ENCODE assay signal across 30 mouse cellular contexts in the genomic region with DNA sequence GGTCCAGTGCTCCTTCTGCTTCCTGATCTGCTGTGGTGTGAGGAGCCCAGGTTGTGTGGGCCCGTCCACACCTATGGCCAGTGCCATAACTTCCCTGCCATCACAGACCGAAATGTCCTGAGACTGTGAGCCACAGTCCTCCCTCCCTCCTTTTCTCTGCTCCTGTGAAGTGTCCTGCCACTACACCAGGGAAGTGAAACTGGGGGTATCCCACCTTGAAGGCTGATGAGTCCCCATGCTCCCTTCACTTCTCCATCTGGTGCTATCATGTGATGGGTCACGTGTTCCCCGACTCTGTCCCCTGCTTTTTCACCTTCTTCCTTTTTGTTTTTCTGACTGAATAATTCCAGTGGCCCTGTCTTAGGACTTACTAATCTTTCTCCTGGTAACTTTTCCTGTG. TPM values are rescaled to one million over a fixed set of nuclear protein-coding genes. Genes with fewer than 3 reads are reported as not detected.
"Had no signal": no experiment of that assay in that cellular context is flagged by ENCODE, and none has a peak within 500 bp of the region (broad histone marks: within the 10 kb centered on the region; RNA-seq: fewer than 3 reads in every experiment).

No protein-coding gene starts in this region.

RNA-seq across cellular contexts. Expression of a gene that starts 32.1 kb away (rescaled TPM):
- total RNA-seq: heart, adult 2 months; heart, postnatal 14 days; heart, postnatal 36 days; hematopoietic stem cell, adult 5-6 weeks; hindbrain, postnatal 0 days had no signal
- polyA plus RNA-seq: heart, embryonic 13.5 days; limb, embryonic 10.5 days; limb, embryonic 12.5 days; liver, embryonic 11.5 days; liver, embryonic 13.5 days; liver, embryonic 15.5 days had no signal

RNA-seq across cellular contexts. Expression of a gene that starts 38.6 kb away (rescaled TPM):
- total RNA-seq: gastrocnemius, adult 2 months; gastrocnemius, postnatal 25 days; heart, adult 2 months; heart, postnatal 14 days; heart, postnatal 36 days; hematopoietic stem cell, adult 5-6 weeks; hindbrain, postnatal 0 days; layer of hippocampus, adult 2 months; layer of hippocampus, postnatal 10 days; layer of hippocampus, postnatal 25 days; left cerebral cortex, postnatal 14 days had no signal
- polyA plus RNA-seq: heart, embryonic 13.5 days; heart, embryonic 15.5 days; heart, postnatal 0 days; hindbrain, embryonic 11.5 days; hindbrain, embryonic 13.5 days; hindbrain, embryonic 15.5 days; intestine, embryonic 14.5 days; intestine, embryonic 16.5 days; kidney, adult 2 months; limb, embryonic 10.5 days; limb, embryonic 12.5 days; liver, embryonic 11.5 days; liver, embryonic 13.5 days; liver, embryonic 15.5 days had no signal

RNA-seq across cellular contexts. Expression of a gene that starts 40.9 kb away (rescaled TPM):
- total RNA-seq: gastrocnemius, adult 2 months; gastrocnemius, postnatal 10 days; gastrocnemius, postnatal 25 days; gastrocnemius, postnatal 4 days; heart, postnatal 36 days; hematopoietic stem cell, adult 5-6 weeks; layer of hippocampus, adult 2 months; layer of hippocampus, postnatal 25 days; left cerebral cortex, adult 2 months; left cerebral cortex, postnatal 36 days had no signal
- polyA plus RNA-seq: frontal cortex, adult 2 months; heart, embryonic 13.5 days; heart, embryonic 15.5 days; heart, postnatal 0 days; hindbrain, embryonic 13.5 days; hindbrain, postnatal 0 days; intestine, embryonic 14.5 days; intestine, embryonic 16.5 days; limb, embryonic 10.5 days; limb, embryonic 12.5 days; liver, embryonic 11.5 days; liver, embryonic 13.5 days; liver, embryonic 15.5 days had no signal
